In genomic region chr16:6704847-6705246, GRCm38 (mm10) we compare ENCODE assay signal across 25 mouse cellular contexts.
DNase-seq lines count a peak whose midpoint lies in the region; ATAC-seq and TF ChIP-seq lines count a peak whose summit lies in the region.
"Had no signal": no experiment of that assay in that cellular context is flagged by ENCODE, and none has a peak within 500 bp of the region (broad histone marks: within the 10 kb centered on the region; RNA-seq: fewer than 3 reads in every experiment).

No protein-coding gene starts in this region.

- H3K4me1 ChIP-seq in forebrain, embryonic 16.5 days (replicated peaks; ENCODE audit: control insufficient read depth, insufficient read depth, low read length) = no peaks in the 10 kb centered on the region
- no peaks in the 10 kb centered on the region for H3K4me1 ChIP-seq in forebrain, embryonic 13.5 days
- H3K4me1 ChIP-seq in midbrain, postnatal 0 days (ENCODE audit: insufficient read depth, low read length) = no peaks in the 10 kb centered on the region
- no peaks in the 10 kb centered on the region for H3K4me1 ChIP-seq in midbrain, embryonic 13.5 days (replicated peaks)
- H3K4me1 ChIP-seq: embryonic facial prominence, embryonic 15.5 days; heart, embryonic 10.5 days; hindbrain, embryonic 12.5 days; intestine, embryonic 15.5 days had no signal

- H3K27me3 ChIP-seq in forebrain, embryonic 16.5 days (replicated peaks; ENCODE audit: control insufficient read depth, insufficient read depth, low read length) = no peaks in the 10 kb centered on the region
- H3K27me3 ChIP-seq in forebrain, embryonic 13.5 days = no peaks in the 10 kb centered on the region
- H3K27me3 ChIP-seq in midbrain, postnatal 0 days (ENCODE audit: insufficient read depth, low read length) = no peaks in the 10 kb centered on the region
- no peaks in the 10 kb centered on the region for H3K27me3 ChIP-seq in midbrain, embryonic 13.5 days
- H3K27me3 ChIP-seq: CH12.LX; embryonic facial prominence, embryonic 15.5 days; hindbrain, embryonic 12.5 days; intestine, embryonic 15.5 days; Patski had no signal

- intact Hi-C loops in left cerebral cortex, postnatal 25 days (cut with DNase I) = no loop called here

- DNase-seq in layer of hippocampus, adult 18-20 months (ENCODE audit: low spot score in 2 of 2) = peak; percentile 9 to 68
- no peak for DNase-seq in layer of hippocampus, adult 11-12 months (ENCODE audit: low spot score)
- DNase-seq in midbrain, postnatal 0 days (ENCODE audit: low spot score) = peak; percentile 14
- DNase-seq in brain, embryonic 18.5 days (ENCODE audit: low read depth, low spot score) = peak; percentile 8
- no peak for DNase-seq in left cerebral cortex, postnatal 25 days (ENCODE audit: low spot score in 2 of 2)
- DNase-seq: adrenal gland, postnatal 14 days; cerebellum, adult 11 months; cerebellum, adult 8-10 months; cerebellum, postnatal 14 days; embryo, embryonic 11 days; gastrocnemius, postnatal 10 days; heart, adult 18-20 months; heart, postnatal 10 days; heart, postnatal 4 days had no signal

- ATAC-seq in forebrain, embryonic 16.5 days = peak; percentile 57
- no peak for ATAC-seq in forebrain, embryonic 13.5 days
- no peak for ATAC-seq in midbrain, postnatal 0 days (ENCODE audit: low FRiP score)
- no peak for ATAC-seq in midbrain, embryonic 13.5 days
- ATAC-seq: activated CD4-positive, CD25-positive, alpha-beta regulatory T cell, adult 4 months; intestine, embryonic 15.5 days; Patski had no signal

- H3K4me3 ChIP-seq in forebrain, embryonic 16.5 days (replicated peaks; ENCODE audit: low read length) = no peak overlapping the region
- no peak overlapping the region for H3K4me3 ChIP-seq in forebrain, embryonic 13.5 days
- no peak overlapping the region for H3K4me3 ChIP-seq in midbrain, postnatal 0 days (ENCODE audit: low read depth, low read length)
- H3K4me3 ChIP-seq in midbrain, embryonic 13.5 days (replicated peaks) = no peak overlapping the region
- H3K4me3 ChIP-seq: embryonic facial prominence, embryonic 15.5 days; erythroblast, embryonic 14.5 days; heart, embryonic 10.5 days; hindbrain, embryonic 12.5 days; intestine, embryonic 15.5 days had no signal

- TF ChIP-seq CTCF in midbrain, postnatal 0 days (IDR thresholded peaks at IDR 0.05) = peak; percentile 14

- 57% methylated on average over 5 of the region's 5 CpGs for WGBS in forebrain, embryonic 16.5 days
- WGBS in forebrain, embryonic 13.5 days = 80% methylated on average over 5 of the region's 5 CpGs
- WGBS in midbrain, postnatal 0 days = 81% methylated on average over 5 of the region's 5 CpGs
- WGBS in midbrain, embryonic 13.5 days = 92% methylated on average over 5 of the region's 5 CpGs

- no peaks in the 10 kb centered on the region for H3K36me3 ChIP-seq in forebrain, embryonic 16.5 days (ENCODE audit: control insufficient read depth, insufficient read depth)
- H3K36me3 ChIP-seq in forebrain, embryonic 13.5 days (ENCODE audit: poor library complexity, severe bottlenecking) = no peaks in the 10 kb centered on the region
- no peaks in the 10 kb centered on the region for H3K36me3 ChIP-seq in midbrain, postnatal 0 days (ENCODE audit: insufficient read depth, low read length)
- H3K36me3 ChIP-seq in midbrain, embryonic 13.5 days = no peaks in the 10 kb centered on the region
- H3K36me3 ChIP-seq: embryonic facial prominence, embryonic 15.5 days; heart, embryonic 10.5 days; hindbrain, embryonic 12.5 days; intestine, embryonic 15.5 days had no signal

- H3K27ac ChIP-seq in forebrain, embryonic 16.5 days (ENCODE audit: low read length) = no peak overlapping the region
- no peak overlapping the region for H3K27ac ChIP-seq in forebrain, embryonic 13.5 days
- no peak overlapping the region for H3K27ac ChIP-seq in midbrain, postnatal 0 days (ENCODE audit: low read depth, low read length)
- no peak overlapping the region for H3K27ac ChIP-seq in midbrain, embryonic 13.5 days
- H3K27ac ChIP-seq: embryonic facial prominence, embryonic 15.5 days; heart, embryonic 10.5 days; hindbrain, embryonic 12.5 days; intestine, embryonic 15.5 days had no signal

- H3K9ac ChIP-seq in forebrain, embryonic 16.5 days (replicated peaks; ENCODE audit: low read depth, low read length) = no peak overlapping the region
- no peak overlapping the region for H3K9ac ChIP-seq in forebrain, embryonic 13.5 days
- no peak overlapping the region for H3K9ac ChIP-seq in midbrain, postnatal 0 days (replicated peaks; ENCODE audit: low read length, poor library complexity, severe bottlenecking)
- H3K9ac ChIP-seq in midbrain, embryonic 13.5 days (replicated peaks) = no peak overlapping the region
- H3K9ac ChIP-seq: embryonic facial prominence, embryonic 15.5 days; hindbrain, embryonic 12.5 days; intestine, embryonic 15.5 days had no signal

- H3K4me2 ChIP-seq in forebrain, embryonic 16.5 days (ENCODE audit: low read length) = no peak overlapping the region
- H3K4me2 ChIP-seq in forebrain, embryonic 13.5 days = no peak overlapping the region
- no peak overlapping the region for H3K4me2 ChIP-seq in midbrain, postnatal 0 days (ENCODE audit: low read depth, low read length, poor library complexity, severe bottlenecking)
- no peak overlapping the region for H3K4me2 ChIP-seq in midbrain, embryonic 13.5 days (replicated peaks)
- H3K4me2 ChIP-seq: embryonic facial prominence, embryonic 15.5 days; hindbrain, embryonic 12.5 days; intestine, embryonic 15.5 days had no signal

- H3K9me3 ChIP-seq in forebrain, embryonic 16.5 days (ENCODE audit: control insufficient read depth, low read length) = no peaks in the 10 kb centered on the region
- no peaks in the 10 kb centered on the region for H3K9me3 ChIP-seq in forebrain, embryonic 13.5 days (replicated peaks)
- H3K9me3 ChIP-seq in midbrain, postnatal 0 days (ENCODE audit: low read length) = no peaks in the 10 kb centered on the region
- H3K9me3 ChIP-seq in midbrain, embryonic 13.5 days = no peaks in the 10 kb centered on the region
- H3K9me3 ChIP-seq: embryonic facial prominence, embryonic 15.5 days; heart, embryonic 10.5 days; hindbrain, embryonic 12.5 days; intestine, embryonic 15.5 days had no signal

Comparison
In these comparisons a context has a peak if more than half of its experiments do, and no peak if none do; other contexts are left out.
1. DNase-seq: peak in layer of hippocampus, adult 18-20 months (2 of 2), midbrain, postnatal 0 days (single experiment) and brain, embryonic 18.5 days (single experiment); none in layer of hippocampus, adult 11-12 months (single experiment) and left cerebral cortex, postnatal 25 days (0 of 2).